Comparison of ENCODE assay signal across 8 mouse cellular contexts in genomic region chr4:99194826-99195225, GRCm38 (mm10). TPM values are rescaled to one million over a fixed set of nuclear protein-coding genes. Genes with fewer than 3 reads are reported as not detected.
DNase-seq lines count a peak whose midpoint lies in the region; ATAC-seq and TF ChIP-seq lines count a peak whose summit lies in the region.

No protein-coding gene starts in this region.

- no peaks in the 10 kb centered on the region for H3K36me3 ChIP-seq in lung, embryonic 14.5 days (ENCODE audit: insufficient read depth)
- no peaks in the 10 kb centered on the region for H3K36me3 ChIP-seq in embryonic facial prominence, embryonic 12.5 days
- H3K36me3 ChIP-seq in intestine, postnatal 0 days (ENCODE audit: control insufficient read depth, insufficient read depth) = no peaks in the 10 kb centered on the region
- H3K36me3 ChIP-seq in neural tube, embryonic 14.5 days (ENCODE audit: control insufficient read depth, insufficient read depth, low read length) = no peaks in the 10 kb centered on the region

- peak overlapping the region; percentile 60 for H3K4me3 ChIP-seq in lung, embryonic 14.5 days (ENCODE audit: low read depth, low read length)
- peak overlapping the region; percentile 70 for H3K4me3 ChIP-seq in embryonic facial prominence, embryonic 12.5 days
- H3K4me3 ChIP-seq in intestine, postnatal 0 days (ENCODE audit: low read depth, low read length) = peak overlapping the region; percentile 66
- peak overlapping the region; percentile 69 for H3K4me3 ChIP-seq in neural tube, embryonic 14.5 days (ENCODE audit: low read depth, low read length)

- ATAC-seq in lung, embryonic 14.5 days (ENCODE audit: insufficient read depth) = no peak
- no peak for ATAC-seq in embryonic facial prominence, embryonic 12.5 days (ENCODE audit: insufficient number of reproducible peaks, insufficient read depth, low FRiP score, low TSS enrichment)
- no peak for ATAC-seq in intestine, postnatal 0 days
- ATAC-seq in neural tube, embryonic 14.5 days (ENCODE audit: low read depth) = no peak

- DNase-seq in lung, embryonic 14.5 days = no peak
- DNase-seq in lung, postnatal 25 days (ENCODE audit: low spot score) = no peak
- DNase-seq in layer of hippocampus, adult 9-10 months (ENCODE audit: low spot score) = no peak
- DNase-seq in cerebellum, adult 11 months = no peak
- no peak for DNase-seq in adrenal gland, postnatal 25 days

- no peaks in the 10 kb centered on the region for H3K27me3 ChIP-seq in lung, embryonic 14.5 days (ENCODE audit: insufficient read depth, low read length)
- H3K27me3 ChIP-seq in embryonic facial prominence, embryonic 12.5 days = no peaks in the 10 kb centered on the region
- no peaks in the 10 kb centered on the region for H3K27me3 ChIP-seq in intestine, postnatal 0 days (replicated peaks; ENCODE audit: control insufficient read depth, insufficient read depth, low read length)
- no peaks in the 10 kb centered on the region for H3K27me3 ChIP-seq in neural tube, embryonic 14.5 days (ENCODE audit: control insufficient read depth, insufficient read depth, low read length)

- 18% methylated on average over 5 of the region's 5 CpGs for WGBS in lung, embryonic 14.5 days
- 17% methylated on average over 5 of the region's 5 CpGs for WGBS in embryonic facial prominence, embryonic 12.5 days
- WGBS in intestine, postnatal 0 days = 16% methylated on average over 5 of the region's 5 CpGs
- WGBS in neural tube, embryonic 14.5 days = 46% methylated on average over 5 of the region's 5 CpGs

- H3K27ac ChIP-seq in lung, embryonic 14.5 days (ENCODE audit: low read depth) = no peak overlapping the region
- no peak overlapping the region for H3K27ac ChIP-seq in embryonic facial prominence, embryonic 12.5 days
- 0 out of 2 replicates have a peak overlapping the region, but pooled peaks have one; percentile 35 for H3K27ac ChIP-seq in intestine, postnatal 0 days (ENCODE audit: low read depth, low read length)
- H3K27ac ChIP-seq in neural tube, embryonic 14.5 days (ENCODE audit: low read depth, low read length) = no peak overlapping the region

- peak overlapping the region; percentile 86 for H3K9ac ChIP-seq in lung, embryonic 14.5 days
- peak overlapping the region; percentile 82; the same call in 1 of the 2 replicates for H3K9ac ChIP-seq in embryonic facial prominence, embryonic 12.5 days
- peak overlapping the region; percentile 56 for H3K9ac ChIP-seq in intestine, postnatal 0 days (ENCODE audit: low read depth, low read length)
- H3K9ac ChIP-seq in neural tube, embryonic 14.5 days (replicated peaks; ENCODE audit: low read depth, low read length) = peak overlapping the region; percentile 83; the same call in 1 of the 2 replicates

- H3K9me3 ChIP-seq in lung, embryonic 14.5 days (ENCODE audit: low read depth, low read length) = no peaks in the 10 kb centered on the region
- H3K9me3 ChIP-seq in embryonic facial prominence, embryonic 12.5 days = 0 out of 2 replicates have a peak, but pooled peaks cover 3% of the 10 kb centered on the region
- no peaks in the 10 kb centered on the region for H3K9me3 ChIP-seq in intestine, postnatal 0 days (ENCODE audit: control insufficient read depth)
- H3K9me3 ChIP-seq in neural tube, embryonic 14.5 days (ENCODE audit: control insufficient read depth, low read length) = no peaks in the 10 kb centered on the region

- peak overlapping the region; percentile 65 for H3K4me2 ChIP-seq in lung, embryonic 14.5 days
- H3K4me2 ChIP-seq in embryonic facial prominence, embryonic 12.5 days (replicated peaks) = peak overlapping the region; percentile 59
- peak overlapping the region; percentile 66 for H3K4me2 ChIP-seq in intestine, postnatal 0 days (replicated peaks; ENCODE audit: low read depth)
- peak overlapping the region; percentile 56 for H3K4me2 ChIP-seq in neural tube, embryonic 14.5 days (ENCODE audit: low read depth, low read length)

- TF ChIP-seq CTCF in lung, embryonic 14.5 days (IDR thresholded peaks at IDR 0.05; ENCODE audit: low read depth) = no peak
- no peak for TF ChIP-seq CTCF in intestine, postnatal 0 days (IDR thresholded peaks at IDR 0.05; ENCODE audit: low read depth)

- no peaks in the 10 kb centered on the region for H3K4me1 ChIP-seq in lung, embryonic 14.5 days (ENCODE audit: insufficient read depth)
- no peaks in the 10 kb centered on the region; the same call in 1 of the 2 replicates for H3K4me1 ChIP-seq in embryonic facial prominence, embryonic 12.5 days
- no peaks in the 10 kb centered on the region for H3K4me1 ChIP-seq in intestine, postnatal 0 days (replicated peaks; ENCODE audit: control insufficient read depth, insufficient read depth, low read length)
- 0 out of 2 replicates have a peak, but pooled peaks cover 10% of the 10 kb centered on the region for H3K4me1 ChIP-seq in neural tube, embryonic 14.5 days (ENCODE audit: control insufficient read depth, insufficient read depth, low read length)

RNA-seq across cellular contexts. Expression of gene Atg4c, which starts 1.1 kb away (rescaled TPM):
- polyA plus RNA-seq in lung, embryonic 14.5 days (2014; fragmentation: Nextera tagmentation; extraction: Ambion mirVana) = 11.3 and 12.3 TPM in 2 replicates
- polyA plus RNA-seq in embryonic facial prominence, embryonic 12.5 days (2016; fragmentation: Nextera tagmentation; extraction: Ambion mirVana) = 20.2 and 22.1 TPM in 2 replicates
- polyA plus RNA-seq in intestine, postnatal 0 days (2015; fragmentation: Nextera tagmentation; extraction: Ambion mirVana) = 12.2 and 13.4 TPM in 2 replicates
- polyA plus RNA-seq in neural tube, embryonic 14.5 days (2014; fragmentation: Nextera tagmentation; extraction: Ambion mirVana) = 20.1 and 21.7 TPM in 2 replicates
- total RNA-seq in adrenal gland, postnatal 25 days (2021) = 15.5 and 17.3 TPM in 2 replicates
